Mouse (Mus musculus): ENCODE data around the gene Psd4. TPM values are rescaled to one million over a fixed set of nuclear protein-coding genes. Genes with fewer than 3 reads are reported as not detected.

The Psd4 gene
- total RNA-seq, 2 experiments from 2014 or later, result 0.27 to 0.87 TPM

DNA sequence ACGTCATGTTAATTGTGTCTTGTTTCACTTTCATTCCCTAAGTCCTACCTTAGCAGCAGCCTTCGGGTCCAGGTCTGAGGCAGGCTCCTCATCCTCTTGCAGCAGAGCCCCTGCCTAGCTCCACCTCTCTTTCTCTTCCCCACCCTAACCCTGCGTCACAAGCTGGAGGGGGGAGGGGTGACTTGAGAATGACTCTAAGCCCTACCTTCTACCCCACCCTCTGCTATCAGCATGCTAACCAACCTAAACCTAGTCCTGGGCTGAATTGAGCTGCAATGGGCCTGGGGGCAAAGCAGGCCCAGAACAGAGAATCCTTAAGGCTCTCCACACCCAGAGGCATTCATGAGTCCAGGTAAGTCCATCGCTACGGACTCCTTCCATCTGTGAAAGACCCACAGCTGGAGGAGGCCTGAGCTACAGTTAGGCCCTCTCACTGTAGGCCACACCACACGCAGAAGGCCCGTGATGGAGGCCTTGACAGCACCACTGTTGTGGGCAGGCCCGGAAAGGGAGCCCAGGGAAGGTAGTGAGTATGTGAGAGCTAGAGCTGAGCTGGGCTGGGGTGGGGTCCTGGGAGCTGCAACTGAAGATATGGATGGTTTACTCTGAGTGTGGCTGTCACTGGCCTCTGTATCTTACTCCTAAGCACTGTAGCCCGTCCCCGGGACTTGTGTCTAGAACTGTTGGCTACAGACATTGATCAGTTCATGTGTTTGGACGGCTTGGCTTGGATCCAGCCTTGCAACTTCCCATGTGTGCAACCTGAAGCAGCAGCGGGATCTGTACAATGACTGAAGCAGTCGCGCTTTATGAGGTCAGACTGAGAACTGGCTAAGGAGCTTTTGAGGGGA, 18.0 kb downstream of the Psd4 start:
- intact Hi-C loops (cut with DNase I), result no loop called here
- no peak for DNase-seq

- intact Hi-C loops (cut with DNase I), result no loop called here
- no peak for DNase-seq
Observed at GRCm38 (mm10) chr2:24386158-24386963, 19.0 kb downstream of the Psd4 start.

- no peak for DNase-seq
- intact Hi-C loops (cut with DNase I), result no loop called here
Observed at GRCm38 (mm10) chr2:24386964-24387320, 19.6 kb downstream of the Psd4 start.

DNA sequence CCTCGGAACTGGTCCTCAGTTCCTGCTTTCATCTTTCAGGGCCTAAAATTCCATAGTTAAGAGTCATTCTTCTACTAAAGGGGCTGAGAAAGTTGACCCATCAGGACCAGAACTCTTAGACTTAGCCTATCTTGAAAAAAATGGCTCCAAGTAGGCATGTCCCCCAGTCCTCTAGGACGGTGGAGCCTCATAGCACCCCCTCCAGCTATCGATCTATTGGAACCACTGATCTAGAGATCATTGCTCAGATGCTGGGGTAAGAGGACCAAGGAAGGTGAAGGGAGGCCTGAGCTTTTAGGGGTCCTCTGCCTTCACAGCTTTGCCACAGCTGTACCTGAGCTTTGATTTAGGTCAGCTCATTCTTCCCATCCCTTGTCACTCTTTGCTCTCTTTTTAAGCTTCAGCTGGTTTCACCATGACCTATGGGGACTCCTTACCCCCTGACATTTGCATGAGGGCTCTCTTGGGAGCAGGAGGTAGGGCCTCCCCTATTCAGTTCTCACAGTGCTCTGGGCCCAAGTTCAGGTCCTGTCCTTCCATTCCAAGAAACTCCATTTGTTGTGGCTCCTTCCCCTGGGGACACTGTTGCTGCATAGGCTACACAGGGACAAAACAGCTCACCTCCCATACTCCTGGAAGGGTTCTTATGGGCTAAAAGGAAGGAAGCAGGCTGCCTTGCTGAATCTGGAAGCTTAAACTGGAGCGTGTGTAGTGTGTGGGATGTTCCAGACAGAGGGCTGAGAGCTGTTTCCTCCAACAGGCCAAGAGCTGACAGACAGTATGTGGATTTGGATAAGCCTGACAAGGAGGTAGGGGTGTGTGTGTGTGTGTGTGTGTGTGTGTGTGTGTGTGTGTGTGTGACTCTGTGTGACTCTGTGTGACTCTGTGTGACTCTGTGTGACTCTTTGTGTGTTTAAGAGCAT, 20.2 kb downstream of the Psd4 start:
- intact Hi-C loops (cut with DNase I), result no loop called here
- no peak for DNase-seq

DNA sequence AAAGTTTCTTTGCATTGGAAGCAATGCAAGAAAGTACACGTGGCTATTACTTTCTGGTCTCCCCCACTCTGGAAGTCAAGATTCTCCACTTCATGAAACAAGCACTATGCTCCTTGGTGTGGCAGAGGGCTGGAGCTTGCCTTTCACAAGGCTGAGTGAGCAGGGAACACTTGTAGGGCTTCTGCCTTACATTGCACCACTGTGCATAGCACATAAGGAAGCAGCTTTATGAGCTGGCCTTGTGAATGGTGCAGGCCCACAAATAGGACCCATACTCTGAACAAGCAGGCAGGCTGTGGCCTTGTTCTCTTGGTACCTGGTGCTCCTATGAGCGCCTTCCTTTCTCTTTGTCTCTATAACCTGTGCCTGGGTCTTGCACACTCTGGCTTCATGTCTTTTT, 25.9 kb downstream of the Psd4 start:
- intact Hi-C loops (cut with DNase I), result no loop called here
- DNase-seq, result no peak

GRCm38 (mm10) chr2:24397115-24397514, 29.7 kb downstream of the Psd4 start:
- intact Hi-C loops (cut with DNase I), result no loop called here

DNA sequence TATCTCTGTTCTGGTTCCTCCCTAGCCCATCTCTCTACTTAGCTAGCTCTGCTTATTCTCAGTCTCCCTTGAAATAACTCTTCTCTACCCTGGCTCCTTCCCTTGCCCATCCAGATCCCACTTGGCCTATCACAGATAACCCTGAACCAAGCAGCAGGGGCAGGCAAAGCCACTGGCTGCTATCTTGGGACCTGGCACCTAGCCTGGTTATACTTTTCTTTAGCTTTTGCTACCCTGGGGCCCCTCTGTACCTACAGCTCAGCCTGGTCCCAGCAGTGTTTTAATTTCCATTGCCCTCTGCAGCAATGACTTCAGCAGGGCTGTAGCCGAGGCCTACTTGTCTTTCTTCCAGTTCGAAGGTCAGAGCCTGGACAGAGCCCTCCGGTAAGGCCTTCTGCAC, 33.3 kb downstream of the Psd4 start:
- intact Hi-C loops (cut with DNase I), result no loop called here
- DNase-seq, result no peak

More at GRCm38 (mm10) chr2:24397115-24397514, 29.7 kb downstream of the Psd4 start:
- no peak for DNase-seq

GRCm38 (mm10) chr2:24405345-24406012, 38.1 kb downstream of the Psd4 start:
- peak; percentile 42 to 61 for DNase-seq
- intact Hi-C loops (cut with DNase I), result loop anchor here (2.0 kb wide), 1 partner anchor 109 kb away; no protein-coding TSS in a partner anchor

GRCm38 (mm10) chr2:24407701-24408485, 40.5 kb downstream of the Psd4 start:
- intact Hi-C loops (cut with DNase I), result loop anchor here (2.0 kb wide), 1 partner anchor 161 kb away; no protein-coding TSS in a partner anchor
- no peak for DNase-seq

DNA sequence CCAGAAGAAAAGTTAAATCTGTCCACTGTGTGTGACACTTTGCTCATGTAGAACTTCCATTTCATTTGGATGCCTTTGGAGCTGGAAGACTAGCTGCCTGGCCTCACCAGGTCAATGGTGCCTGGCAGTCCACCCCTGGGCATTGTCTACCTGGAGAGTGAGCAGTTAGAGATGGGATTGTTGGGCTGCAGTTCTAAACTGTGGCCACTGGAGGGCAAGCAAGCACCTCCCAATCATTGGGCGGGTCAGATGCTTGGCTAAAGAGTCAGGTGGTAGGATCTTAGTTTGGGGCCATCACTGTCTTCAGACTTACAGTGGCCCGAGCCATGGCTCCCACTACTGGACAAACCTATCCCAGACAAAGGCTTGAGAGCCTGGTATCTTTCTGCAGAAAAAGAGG, 41.8 kb downstream of the Psd4 start:
- peak; percentile 28 to 38 for DNase-seq
- intact Hi-C loops (cut with DNase I), result loop anchor here (2.0 kb wide), 1 partner anchor 160 kb away; no protein-coding TSS in a partner anchor

DNA sequence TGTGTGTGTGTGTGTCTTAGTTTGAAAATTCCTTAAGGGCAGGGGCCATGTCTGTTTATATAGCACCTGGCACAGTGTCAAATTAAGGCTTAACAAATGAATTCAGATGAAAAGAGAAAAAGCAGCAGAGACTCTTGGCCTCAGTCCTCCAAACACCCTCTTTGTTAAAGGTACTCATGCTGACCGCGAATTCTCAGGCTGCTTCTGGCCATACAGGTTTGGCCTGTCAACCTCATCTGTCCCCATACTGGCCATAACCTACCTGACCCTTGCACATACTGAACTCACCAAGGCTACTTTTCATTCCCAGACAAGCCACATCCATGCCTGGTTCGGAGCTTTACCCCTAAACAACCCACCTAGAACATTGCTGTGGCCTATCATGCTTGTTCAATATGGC, 45.8 kb downstream of the Psd4 start:
- intact Hi-C loops (cut with DNase I), result loop anchor here (10.0 kb wide), 1 partner anchor 342 kb away; no protein-coding TSS in a partner anchor

DNA sequence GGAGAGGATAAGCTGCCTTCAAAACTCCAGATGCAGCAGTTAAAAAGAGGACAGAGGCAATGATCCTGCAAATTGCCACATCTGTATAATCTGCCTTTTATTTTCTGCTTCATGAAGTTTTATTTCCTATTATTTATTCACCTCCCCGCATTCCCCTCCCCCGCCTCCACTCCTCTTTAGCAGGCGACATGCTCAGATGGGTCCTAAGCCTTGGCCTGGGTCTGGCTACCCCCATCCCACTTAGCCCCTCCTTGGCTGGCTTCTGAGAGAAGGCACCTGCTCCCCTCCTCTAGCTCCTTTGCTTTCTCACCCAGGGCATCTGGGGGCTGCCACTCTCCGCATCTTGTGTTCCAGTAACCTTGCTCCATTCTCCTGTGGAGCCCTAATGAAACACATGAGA, 46.3 kb downstream of the Psd4 start:
- intact Hi-C loops (cut with DNase I), result loop anchor here (10.0 kb wide), 1 partner anchor 341 kb away; no protein-coding TSS in a partner anchor
- DNase-seq, result no peak

More for the DNA sequence above, 45.8 kb downstream of the Psd4 start:
- no peak for DNase-seq

DNA sequence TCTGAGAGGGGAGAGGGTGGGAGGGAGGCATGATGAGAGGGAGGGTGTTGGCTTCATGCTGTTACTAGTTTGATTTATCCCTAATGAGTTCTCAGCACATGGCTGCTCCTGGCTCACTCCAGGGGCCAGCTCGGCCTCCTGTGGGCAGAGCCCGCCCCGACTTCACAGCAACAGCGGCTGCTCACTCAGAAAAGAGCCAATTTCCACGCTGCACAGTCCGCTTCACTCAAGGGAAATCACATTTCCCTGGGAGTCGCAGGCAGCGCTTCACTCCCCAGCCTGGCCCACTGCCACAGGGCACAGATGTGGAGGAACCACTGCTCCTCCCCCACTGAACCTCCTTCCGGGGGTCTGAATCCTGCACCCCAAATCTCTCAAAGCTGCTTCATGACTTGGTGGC, 49.3 kb downstream of the Psd4 start:
- no peak for DNase-seq
- intact Hi-C loops (cut with DNase I), result loop anchor here (10.0 kb wide), 1 partner anchor 338 kb away; no protein-coding TSS in a partner anchor

GRCm38 (mm10) chr2:24417106-24417505, 49.7 kb downstream of the Psd4 start:
- intact Hi-C loops (cut with DNase I), result loop anchor here (10.0 kb wide), 1 partner anchor 338 kb away; no protein-coding TSS in a partner anchor

DNA sequence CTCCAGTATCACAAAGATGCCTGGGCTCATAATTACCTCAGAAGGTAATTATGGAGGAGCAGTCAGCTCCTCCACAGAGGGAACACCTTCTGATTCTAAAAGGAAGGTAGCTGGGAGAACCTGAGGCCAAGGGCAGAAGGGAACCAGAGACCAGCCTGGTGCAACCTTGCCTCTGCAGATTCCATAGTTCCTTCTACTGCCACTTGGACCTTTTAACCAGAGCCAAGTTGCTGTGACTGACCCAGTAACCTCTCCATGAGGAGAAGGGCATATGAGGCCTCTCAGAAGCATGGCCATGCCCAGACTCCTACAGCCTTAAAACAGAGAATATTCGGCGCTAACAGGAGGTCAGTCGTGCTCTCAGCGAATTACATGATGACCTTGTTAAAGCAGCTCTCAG, 50.2 kb downstream of the Psd4 start:
- no peak for DNase-seq
- intact Hi-C loops (cut with DNase I), result loop anchor here (10.0 kb wide), 1 partner anchor 337 kb away; no protein-coding TSS in a partner anchor

More at GRCm38 (mm10) chr2:24417106-24417505, 49.7 kb downstream of the Psd4 start:
- DNase-seq, result no peak

- no peak for DNase-seq
- intact Hi-C loops (cut with DNase I), result no loop called here
Observed at GRCm38 (mm10) chr2:24421211-24421863, 54.0 kb downstream of the Psd4 start.

DNA sequence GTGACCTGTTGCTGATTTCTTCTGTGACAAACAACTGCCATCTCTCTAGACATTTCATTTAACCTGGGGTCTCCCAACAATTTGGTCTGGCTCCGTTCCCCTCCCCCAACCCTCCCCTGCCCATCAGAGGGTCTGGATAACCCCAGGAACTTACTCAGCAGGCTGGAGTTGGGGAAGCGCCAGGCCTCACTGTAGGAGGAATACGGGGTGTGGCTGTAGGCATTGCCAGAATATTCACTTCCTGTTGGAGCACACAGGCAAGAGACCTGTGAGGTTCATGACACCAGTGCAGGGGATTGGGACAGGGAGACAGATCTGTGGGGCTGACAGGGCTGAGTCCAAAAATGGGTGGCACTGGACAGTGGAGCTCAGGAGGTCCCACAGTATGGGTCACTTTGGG, 55.4 kb downstream of the Psd4 start:
- intact Hi-C loops (cut with DNase I), result no loop called here
- DNase-seq, result no peak

DNA sequence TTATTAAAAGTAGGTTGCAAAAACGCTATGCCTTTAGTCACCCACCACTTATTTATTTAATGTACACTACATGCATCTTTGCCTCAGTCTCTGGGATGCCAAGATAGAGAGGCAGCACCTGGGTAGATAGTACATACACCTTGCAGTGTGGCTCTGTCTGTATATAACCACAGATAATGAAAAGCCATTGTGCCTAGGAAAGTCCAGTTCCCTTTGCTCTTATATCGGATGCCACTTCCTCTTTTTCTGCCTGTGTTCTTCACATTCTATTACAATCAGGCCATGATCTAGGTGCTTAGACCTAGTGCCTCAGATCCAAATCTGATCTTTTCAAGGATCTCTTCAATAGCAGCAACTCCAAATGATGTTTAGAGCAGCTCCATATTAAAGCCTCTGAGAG, 58.2 kb downstream of the Psd4 start:
- intact Hi-C loops (cut with DNase I), result no loop called here
- no peak for DNase-seq

Measured in gastrocnemius, postnatal 36 days (tissue).